Mouse (Mus musculus) brain, embryonic 14.5 days (tissue): ENCODE data around the gene Pcare.

Source experiments
- CTCF ChIP-seq: fragments of 200-500 bp; IDR thresholded peaks from 2 replicates; pipeline ENCODE4 v1.5.1; 2012; ENCODE audit warnings: inconsistent platforms, mild to moderate bottlenecking, moderate library complexity, borderline replicate concordance; ENCODE audit not compliant: insufficient read depth, insufficient read length; ENCODE audit errors: extremely low read depth
- POLR2A ChIP-seq: fragments of 200-500 bp; IDR thresholded peaks from 2 replicates; pipeline ENCODE4 v1.6.1; 2012; ENCODE audit warnings: mild to moderate bottlenecking, inconsistent platforms, borderline replicate concordance; ENCODE audit not compliant: poor library complexity, insufficient read depth, insufficient read length, severe bottlenecking; ENCODE audit errors: extremely low read depth

- TF ChIP-seq CTCF = no peak
- TF ChIP-seq POLR2A = peak; percentile 44; the same call in 1 of the 2 replicates
Measured at GRCm38 (mm10) chr17:71782242-71782698, 29.6 kb upstream of the Pcare start.
